In the genomic region with DNA sequence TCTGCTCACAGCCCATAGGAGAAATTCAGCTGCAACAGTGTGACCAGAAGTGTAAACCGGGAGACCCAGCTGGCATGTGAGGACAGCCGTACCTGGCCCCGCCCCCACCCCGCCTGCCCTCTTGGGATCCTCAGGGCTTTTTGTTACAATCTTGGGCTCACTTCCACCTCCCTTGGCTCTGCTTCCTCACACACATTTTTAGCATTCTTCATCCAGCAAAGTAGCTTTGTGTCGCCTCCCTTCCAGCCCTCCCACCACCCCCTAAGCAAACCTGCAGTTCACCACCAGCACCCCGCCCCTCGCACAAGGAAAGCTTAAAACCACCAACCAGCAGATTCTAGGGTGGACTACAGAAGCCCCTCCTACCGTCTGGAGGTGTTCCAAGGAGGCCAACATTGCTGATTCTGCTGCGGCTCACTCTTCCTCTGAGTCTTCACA, we compare ENCODE assay signal across 9 mouse cellular contexts.
A peak's percentile ranks its signal among the peaks of the same experiment; 100 is the strongest.
DNase-seq lines count a peak whose midpoint lies in the region; ATAC-seq and TF ChIP-seq lines count a peak whose summit lies in the region.
"Had no signal": no experiment of that assay in that cellular context is flagged by ENCODE, and none has a peak within 500 bp of the region (broad histone marks: within the 10 kb centered on the region; RNA-seq: fewer than 3 reads in every experiment).

No protein-coding gene starts in this region.

- H3K36me3 ChIP-seq in heart, embryonic 10.5 days, result no peaks in the 10 kb centered on the region
- no peaks in the 10 kb centered on the region for H3K36me3 ChIP-seq in intestine, embryonic 15.5 days

- H3K4me1 ChIP-seq in heart, embryonic 10.5 days, result peaks cover 16% of the 10 kb centered on the region
- no peaks in the 10 kb centered on the region for H3K4me1 ChIP-seq in cortical plate, adult 2 months (ENCODE audit: control insufficient read depth, insufficient read depth, low read length)
- peaks cover 9% of the 10 kb centered on the region; the same call in 1 of the 2 replicates for H3K4me1 ChIP-seq in intestine, embryonic 15.5 days (replicated peaks)
- no peaks in the 10 kb centered on the region; the same call in 1 of the 2 replicates for H3K4me1 ChIP-seq in lung, adult 2 months (ENCODE audit: control insufficient read depth, insufficient read depth, low read length)

- H3K27ac ChIP-seq in heart, embryonic 10.5 days, result peak overlapping the region; percentile 72
- H3K27ac ChIP-seq in cortical plate, adult 2 months (ENCODE audit: insufficient read depth, low read length), result peak overlapping the region; percentile 17; the same call in 1 of the 2 replicates
- H3K27ac ChIP-seq in intestine, embryonic 15.5 days, result no peak overlapping the region
- no peak overlapping the region for H3K27ac ChIP-seq in layer of hippocampus, adult 2 months

- no peaks in the 10 kb centered on the region for H3K9me3 ChIP-seq in heart, embryonic 10.5 days
- no peaks in the 10 kb centered on the region for H3K9me3 ChIP-seq in intestine, embryonic 15.5 days
- H3K9me3 ChIP-seq: G1E had no signal

- peak; percentile 83 for ATAC-seq in intestine, embryonic 15.5 days
- no peak for ATAC-seq in activated CD4-positive, CD25-positive, alpha-beta regulatory T cell, adult 4 months

- TF ChIP-seq CTCF in cortical plate, adult 2 months (IDR thresholded peaks at IDR 0.05; ENCODE audit: extremely low read depth, insufficient read depth, low read length), result no peak
- no peak for TF ChIP-seq CTCF in lung, adult 2 months (IDR thresholded peaks at IDR 0.05; ENCODE audit: insufficient read depth, low read length)
- no peak for TF ChIP-seq CTCF in layer of hippocampus, adult 2 months (conservative IDR thresholded peaks at IDR 0.05)

- peak overlapping the region; percentile 22; the same call in 1 of the 2 replicates for H3K4me3 ChIP-seq in heart, embryonic 10.5 days
- no peak overlapping the region for H3K4me3 ChIP-seq in cortical plate, adult 2 months (ENCODE audit: insufficient read depth, low read length)
- H3K4me3 ChIP-seq in intestine, embryonic 15.5 days (replicated peaks), result no peak overlapping the region
- H3K4me3 ChIP-seq in lung, adult 2 months (replicated peaks; ENCODE audit: extremely low read depth, low read depth, low read length), result peak overlapping the region; percentile 32
- no peak overlapping the region for H3K4me3 ChIP-seq in layer of hippocampus, adult 2 months

- peak overlapping the region; percentile 36 for H3K4me2 ChIP-seq in intestine, embryonic 15.5 days (replicated peaks)

- WGBS in heart, embryonic 10.5 days, result 14% methylated on average over 9 of the region's 9 CpGs
- 17% methylated on average over 9 of the region's 9 CpGs for WGBS in intestine, embryonic 15.5 days
- 24% methylated on average over 9 of the region's 9 CpGs for WGBS in lung, adult 2 months

- H3K9ac ChIP-seq in intestine, embryonic 15.5 days, result no peak overlapping the region

- TF ChIP-seq POLR2A in cortical plate, adult 2 months (IDR thresholded peaks at IDR 0.05; ENCODE audit: extremely low read depth, insufficient read depth, low read length), result no peak
- TF ChIP-seq POLR2A in lung, adult 2 months (IDR thresholded peaks at IDR 0.05; ENCODE audit: borderline replicate concordance, extremely low read depth, low read depth, low read length), result no peak

- DNase-seq in heart, embryonic 10.5 days (ENCODE audit: low spot score), result peak; percentile 80
- DNase-seq in heart, adult 8-10 months (ENCODE audit: low spot score), result no peak
- peak; percentile 31 for DNase-seq in lung, adult 2 months
- no peak for DNase-seq in B cell, adult 2 months
- DNase-seq in layer of hippocampus, adult 2 months (ENCODE audit: low spot score in 2 of 2), result no peak

- H3K27me3 ChIP-seq in heart, embryonic 10.5 days (ENCODE audit: insufficient read depth, poor library complexity, severe bottlenecking), result no peaks in the 10 kb centered on the region
- H3K27me3 ChIP-seq in intestine, embryonic 15.5 days (replicated peaks), result no peaks in the 10 kb centered on the region

Comparison
In these comparisons a context has a peak if more than half of its experiments do, and no peak if none do; other contexts are left out.
1. DNase-seq: peak in heart, embryonic 10.5 days (single experiment) and lung, adult 2 months (single experiment); none in heart, adult 8-10 months (single experiment), B cell, adult 2 months (0 of 2) and layer of hippocampus, adult 2 months (0 of 2).
2. H3K27ac ChIP-seq: peak in heart, embryonic 10.5 days (single experiment) and cortical plate, adult 2 months (single experiment); none in intestine, embryonic 15.5 days (single experiment) and layer of hippocampus, adult 2 months (single experiment).
3. H3K4me3 ChIP-seq: peak in heart, embryonic 10.5 days (single experiment) and lung, adult 2 months (single experiment); none in cortical plate, adult 2 months (single experiment), intestine, embryonic 15.5 days (single experiment) and layer of hippocampus, adult 2 months (single experiment).